Mouse (Mus musculus) brain, adult 2 months (tissue): ENCODE measurements around the gene Carhsp1.

ENCODE experiments used
- DNase-seq: peaks from one replicate; pipeline ENCODE4 v3.0.0; 2011; ENCODE audit warnings: low read depth, low spot score

Carhsp1 gene

GRCm38 (mm10) chr16:8675559-8675958 lies 3.6 kb upstream of the Carhsp1 start:
- no peak for DNase-seq

GRCm38 (mm10) chr16:8674165-8674564 lies 2.2 kb upstream of the Carhsp1 start:
- DNase-seq: peak; percentile 63

- no peak for DNase-seq
Measured at GRCm38 (mm10) chr16:8673343-8673742, 1.4 kb upstream of the Carhsp1 start.

GRCm38 (mm10) chr16:8672811-8673210 lies 856 bp upstream of the Carhsp1 start:
- no peak for DNase-seq

- DNase-seq: no peak
Measured at GRCm38 (mm10) chr16:8672350-8672687, 364 bp upstream of the Carhsp1 start.

GRCm38 (mm10) chr16:8670041-8671035 lies 1.6 kb downstream of the Carhsp1 start:
- DNase-seq: peak; percentile 84

GRCm38 (mm10) chr16:8669432-8669831 lies 2.5 kb downstream of the Carhsp1 start:
- DNase-seq: no peak

GRCm38 (mm10) chr16:8668386-8668785 lies 3.6 kb downstream of the Carhsp1 start:
- no peak for DNase-seq

GRCm38 (mm10) chr16:8667814-8668213 lies 4.1 kb downstream of the Carhsp1 start:
- no peak for DNase-seq

- DNase-seq: no peak
Measured at GRCm38 (mm10) chr16:8667261-8667660, 4.7 kb downstream of the Carhsp1 start.

GRCm38 (mm10) chr16:8666452-8666851 lies 5.5 kb downstream of the Carhsp1 start:
- no peak for DNase-seq

- DNase-seq: no peak
Measured at GRCm38 (mm10) chr16:8665367-8665766, 6.6 kb downstream of the Carhsp1 start.

- peak; percentile 63 for DNase-seq
Measured at GRCm38 (mm10) chr16:8663606-8664539, 8.1 kb downstream of the Carhsp1 start.

- DNase-seq: no peak
Measured at GRCm38 (mm10) chr16:8663022-8663421, 8.9 kb downstream of the Carhsp1 start.

- no peak for DNase-seq
Measured at GRCm38 (mm10) chr16:8658764-8659163, 13.2 kb downstream of the Carhsp1 start.

- DNase-seq: no peak
Measured at GRCm38 (mm10) chr16:8658349-8658748, 13.6 kb downstream of the Carhsp1 start.

- DNase-seq: no peak
Measured at GRCm38 (mm10) chr16:8656256-8656655, 15.7 kb downstream of the Carhsp1 start.

- DNase-seq: no peak
Measured at GRCm38 (mm10) chr16:8655599-8655998, 16.4 kb downstream of the Carhsp1 start.

- DNase-seq: peak; percentile 61
Measured at GRCm38 (mm10) chr16:8655108-8655507, 16.8 kb downstream of the Carhsp1 start.

- DNase-seq: no peak
Measured at GRCm38 (mm10) chr16:8650007-8650406, 21.9 kb downstream of the Carhsp1 start.

- DNase-seq: peak; percentile 73
Measured at GRCm38 (mm10) chr16:8645546-8645945, 26.4 kb downstream of the Carhsp1 start.

- DNase-seq: peak; percentile 72
Measured at GRCm38 (mm10) chr16:8643855-8644254, 28.1 kb downstream of the Carhsp1 start.
